Mouse (Mus musculus): ENCODE results near the gene 1700019D03Rik. TPM values are rescaled to one million over a fixed set of nuclear protein-coding genes. Genes with fewer than 3 reads are reported as not detected.

1700019D03Rik gene
- polyA plus RNA-seq (2015; fragmentation: Nextera tagmentation; extraction: Ambion mirVana) = 1.8 and 2.7 TPM in 2 replicates

DNA sequence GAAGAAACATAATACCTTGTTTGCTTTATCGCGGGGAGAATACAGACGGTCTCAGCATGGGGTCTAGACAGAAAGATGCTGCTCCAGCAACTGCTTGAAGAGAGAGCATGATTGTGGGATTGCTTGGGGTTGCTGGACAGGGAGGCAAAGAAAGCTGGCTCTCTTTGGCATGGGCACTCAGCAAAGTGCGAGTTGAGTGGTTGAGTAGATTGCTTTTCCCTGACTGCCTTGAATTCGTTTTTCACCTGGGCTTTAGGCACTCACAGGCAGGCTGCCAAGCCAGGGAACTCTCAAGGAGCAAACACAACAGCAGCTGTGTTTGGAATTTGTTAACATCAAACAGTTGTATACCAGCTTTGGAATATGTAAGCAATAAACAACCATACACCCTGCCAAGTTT lies at the start of gene 1700019D03Rik:
1700019D03Rik (minus strand) TSS at position 101 of the 400 bp plus-strand sequence.
- no peaks in the 10 kb centered on the region for H3K9me3 ChIP-seq
- no peak within 1 kb of the TSS for H3K4me2 ChIP-seq (replicated peaks)
- WGBS = 60% methylated on average over 5 of the region's 5 CpGs
- no peak within 1 kb of the TSS for H3K9ac ChIP-seq (replicated peaks)
- no peak for ATAC-seq (replicated peaks)
- peak within 1 kb of the TSS; percentile 79 for H3K27ac ChIP-seq (replicated peaks)
- no peaks in the 10 kb centered on the region for H3K27me3 ChIP-seq
- H3K4me3 ChIP-seq = no peak within 1 kb of the TSS
- no peaks in the 10 kb centered on the region for H3K36me3 ChIP-seq
- peaks cover 8% of the 10 kb centered on the region; the same call in 1 of the 2 replicates for H3K4me1 ChIP-seq

DNA sequence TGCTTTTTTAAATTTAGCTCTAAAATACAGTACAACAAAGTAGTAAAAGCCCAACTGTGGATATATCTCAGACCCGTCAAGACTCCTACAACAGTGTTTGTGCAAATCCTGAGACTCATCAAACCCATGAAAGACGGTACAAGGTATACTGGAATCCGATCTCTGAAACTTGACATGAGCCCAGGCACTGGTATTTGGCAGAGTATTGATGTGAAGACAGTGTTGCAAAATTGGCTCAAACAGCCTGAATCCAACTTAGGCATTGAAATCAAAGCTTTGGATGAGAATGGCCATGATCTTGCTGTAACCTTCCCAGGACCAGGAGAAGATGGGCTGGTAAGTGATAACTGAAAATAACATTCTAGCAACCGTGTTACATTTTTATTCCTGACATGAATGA lies 43.9 kb upstream of the 1700019D03Rik start:
- no peak overlapping the region for H3K4me2 ChIP-seq (replicated peaks)
- peaks cover 19% of the 10 kb centered on the region for H3K4me1 ChIP-seq
- 85% methylated on average over 4 of the region's 4 CpGs for WGBS
- H3K27me3 ChIP-seq = no peaks in the 10 kb centered on the region
- H3K9ac ChIP-seq (replicated peaks) = no peak overlapping the region
- no peak for ATAC-seq (replicated peaks)
- H3K36me3 ChIP-seq = no peaks in the 10 kb centered on the region
- no peak overlapping the region for H3K4me3 ChIP-seq
- H3K9me3 ChIP-seq = no peaks in the 10 kb centered on the region
- no peak overlapping the region for H3K27ac ChIP-seq (replicated peaks)

DNA sequence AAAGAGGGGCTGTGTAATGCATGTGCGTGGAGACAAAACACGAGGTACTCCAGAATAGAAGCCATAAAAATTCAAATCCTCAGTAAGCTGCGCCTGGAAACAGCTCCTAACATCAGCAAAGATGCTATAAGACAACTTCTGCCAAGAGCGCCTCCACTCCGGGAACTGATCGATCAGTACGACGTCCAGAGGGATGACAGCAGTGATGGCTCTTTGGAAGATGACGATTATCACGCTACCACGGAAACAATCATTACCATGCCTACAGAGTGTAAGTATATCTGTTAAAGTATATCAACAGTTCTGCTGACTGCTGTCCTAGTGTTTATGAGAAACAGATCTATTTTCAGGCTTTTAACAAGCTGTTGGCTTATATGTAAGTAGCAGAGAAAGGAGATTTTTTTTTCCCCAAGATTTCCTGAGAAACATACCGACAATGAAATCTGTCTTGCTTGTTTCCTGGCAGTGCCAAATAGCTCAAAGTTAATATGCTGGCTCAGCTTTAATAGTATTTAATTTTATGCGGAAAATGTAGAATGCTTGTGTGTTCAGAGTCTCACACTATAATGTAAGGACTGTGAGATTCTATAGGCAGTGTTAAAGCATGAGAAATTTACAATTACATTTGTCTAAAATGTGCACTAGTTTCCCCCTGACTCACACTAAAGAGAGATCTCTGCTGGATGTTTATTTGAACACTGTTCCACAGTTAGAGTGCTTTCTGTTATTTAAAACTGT lies 42.1 kb upstream of the 1700019D03Rik start:
- ATAC-seq (replicated peaks) = peak; percentile 90
- no peak overlapping the region for H3K9ac ChIP-seq (replicated peaks)
- H3K4me2 ChIP-seq (replicated peaks) = peak overlapping the region; percentile 31
- H3K4me3 ChIP-seq = no peak overlapping the region
- no peaks in the 10 kb centered on the region for H3K27me3 ChIP-seq
- no peaks in the 10 kb centered on the region for H3K36me3 ChIP-seq
- H3K9me3 ChIP-seq = no peaks in the 10 kb centered on the region
- peaks cover 19% of the 10 kb centered on the region for H3K4me1 ChIP-seq
- 40% methylated on average over 13 of the region's 13 CpGs for WGBS
- H3K27ac ChIP-seq (replicated peaks) = peak overlapping the region; percentile 54

DNA sequence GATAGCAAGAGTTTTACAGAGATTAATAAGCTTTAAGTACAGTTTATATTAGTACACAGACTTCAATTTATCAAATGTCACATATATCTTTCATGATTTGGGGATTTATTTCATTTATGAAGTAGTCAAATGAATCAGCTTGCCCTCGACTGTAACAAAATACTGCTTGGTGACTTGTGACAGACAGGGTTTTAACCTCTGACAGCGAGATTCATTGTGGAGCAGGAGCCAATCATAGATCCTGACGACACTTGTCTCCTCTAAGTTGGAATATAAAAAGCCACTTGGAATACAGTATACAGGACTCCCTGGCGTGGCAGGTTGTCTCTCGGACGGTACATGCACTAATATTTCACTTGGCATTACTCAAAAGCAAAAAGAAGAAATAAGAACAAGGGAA lies 41.4 kb upstream of the 1700019D03Rik start, which contains the start of gene Mstn:
Mstn (plus strand) TSS at position 301 of the 400 bp plus-strand sequence.
- H3K9me3 ChIP-seq = no peaks in the 10 kb centered on the region
- ATAC-seq (replicated peaks) = no peak
- H3K36me3 ChIP-seq = no peaks in the 10 kb centered on the region
- H3K27ac ChIP-seq (replicated peaks) = peak within 1 kb of the TSS; percentile 54
- no peak within 1 kb of the TSS for H3K9ac ChIP-seq (replicated peaks)
- peak within 1 kb of the TSS; percentile 31 for H3K4me2 ChIP-seq (replicated peaks)
- H3K4me1 ChIP-seq = peaks cover 19% of the 10 kb centered on the region
- H3K27me3 ChIP-seq = no peaks in the 10 kb centered on the region
- no peak within 1 kb of the TSS for H3K4me3 ChIP-seq
- WGBS = 49% methylated on average over 6 of the region's 6 CpGs

DNA sequence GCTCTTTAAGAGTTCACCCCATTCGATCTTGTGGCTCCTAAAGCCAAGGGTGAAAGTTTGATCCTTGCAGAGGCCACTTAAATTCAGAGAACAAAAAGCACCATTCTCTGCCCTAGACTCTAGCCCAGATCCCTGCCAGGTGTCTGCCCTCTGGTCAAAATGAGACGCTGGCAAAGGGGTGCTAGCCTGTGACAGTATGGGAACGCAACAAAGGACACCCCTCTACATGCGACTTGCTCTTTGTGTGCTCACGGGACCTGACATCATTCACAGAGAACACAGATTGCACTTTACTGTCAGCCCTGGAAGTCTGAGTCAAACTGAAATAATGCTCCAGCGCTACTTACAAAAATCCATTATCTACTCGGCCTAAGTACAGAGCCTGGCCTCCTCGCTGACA lies 40.5 kb upstream of the 1700019D03Rik start:
- no peaks in the 10 kb centered on the region for H3K9me3 ChIP-seq
- H3K27ac ChIP-seq (replicated peaks) = no peak overlapping the region
- H3K4me2 ChIP-seq (replicated peaks) = no peak overlapping the region
- H3K27me3 ChIP-seq = no peaks in the 10 kb centered on the region
- peaks cover 19% of the 10 kb centered on the region for H3K4me1 ChIP-seq
- no peaks in the 10 kb centered on the region for H3K36me3 ChIP-seq
- WGBS = 19% methylated on average over 8 of the region's 8 CpGs
- no peak overlapping the region for H3K4me3 ChIP-seq
- H3K9ac ChIP-seq (replicated peaks) = no peak overlapping the region
- ATAC-seq (replicated peaks) = peak; percentile 23; the same call in 1 of the 2 replicates

DNA sequence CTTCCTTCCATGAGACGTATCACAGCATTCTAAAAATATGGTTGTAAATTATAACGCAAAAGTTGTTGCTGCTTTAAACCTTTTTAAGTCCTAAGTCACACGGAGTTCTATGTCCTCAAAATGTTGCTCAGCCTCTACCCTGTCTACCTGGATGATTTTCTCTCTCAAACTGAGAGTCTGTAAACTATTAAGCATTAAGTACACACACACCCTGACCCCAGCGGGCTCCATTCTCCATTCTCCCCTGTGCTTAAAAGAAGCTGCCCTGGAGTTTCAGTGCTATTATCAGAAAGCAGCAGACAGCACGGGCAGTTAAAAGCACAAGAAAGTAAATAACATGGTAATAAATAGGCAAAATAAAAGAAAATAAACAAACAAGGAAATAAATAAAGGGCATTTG lies 39.1 kb upstream of the 1700019D03Rik start:
- no peak for ATAC-seq (replicated peaks)
- Histone ChIP-seq H3K36me3 (no peaks in the 10 kb centered on the region), H3K27me3 (no peaks in the 10 kb centered on the region), H3K9ac (replicated peaks) (no peak overlapping the region), H3K4me2 (replicated peaks) (no peak overlapping the region), H3K4me1 (peaks cover 19% of the 10 kb centered on the region), H3K27ac (replicated peaks) (no peak overlapping the region), H3K9me3 (no peaks in the 10 kb centered on the region), H3K4me3 (no peak overlapping the region)
- 75% methylated on average over 5 of the region's 5 CpGs for WGBS

DNA sequence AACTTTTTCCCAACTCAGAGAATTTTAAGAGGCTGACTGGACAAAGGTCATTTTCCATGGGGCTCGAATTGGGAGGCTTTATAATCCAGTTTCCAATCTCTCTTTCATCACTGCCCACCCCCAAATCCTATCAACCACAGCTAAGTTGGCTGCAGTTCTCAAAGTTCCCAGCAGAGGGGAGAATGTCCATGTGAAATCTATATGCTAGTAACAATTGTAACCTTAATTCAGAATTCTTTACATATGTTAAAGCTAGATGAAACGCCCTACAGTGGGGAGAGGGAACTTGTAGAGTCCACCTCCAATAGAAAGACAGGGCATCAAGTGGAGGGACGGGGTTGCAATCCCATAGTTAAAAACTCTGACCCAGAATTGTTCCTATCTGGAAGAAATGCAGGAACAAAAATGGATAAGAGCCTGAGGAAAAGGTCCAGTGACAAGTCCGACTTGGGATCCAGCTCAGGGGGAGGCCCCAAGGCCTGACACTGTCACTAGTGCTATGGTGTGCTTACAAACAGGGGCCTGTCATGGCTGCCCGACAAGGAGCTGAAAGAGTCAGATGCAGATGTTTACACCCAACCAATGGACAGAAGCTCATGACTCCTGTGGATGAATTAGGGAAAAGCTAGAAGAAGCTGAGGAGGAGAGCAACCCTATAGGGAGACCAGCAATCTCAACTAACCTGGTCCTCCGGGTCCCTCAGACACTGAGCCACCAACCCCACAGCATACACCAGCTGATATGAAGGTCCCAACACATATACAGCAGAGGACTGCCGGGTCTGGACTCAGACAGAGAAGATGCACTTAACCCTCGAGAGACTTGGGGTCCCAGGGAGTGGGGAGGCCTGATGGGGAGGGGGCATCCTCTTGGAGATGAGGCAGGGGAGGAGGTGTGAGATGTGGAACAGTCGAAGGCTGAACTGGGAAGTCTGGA lies 33.4 kb upstream of the 1700019D03Rik start:
- H3K27me3 ChIP-seq = no peaks in the 10 kb centered on the region
- no peak overlapping the region for H3K4me3 ChIP-seq
- H3K36me3 ChIP-seq = no peaks in the 10 kb centered on the region
- ATAC-seq (replicated peaks) = peak; percentile 88
- H3K4me2 ChIP-seq (replicated peaks) = no peak overlapping the region
- H3K4me1 ChIP-seq = no peaks in the 10 kb centered on the region
- WGBS = 51% methylated on average over 9 of the region's 9 CpGs
- no peak overlapping the region; the same call in 1 of the 2 replicates for H3K9ac ChIP-seq (replicated peaks)
- H3K27ac ChIP-seq (replicated peaks) = no peak overlapping the region
- no peaks in the 10 kb centered on the region for H3K9me3 ChIP-seq

DNA sequence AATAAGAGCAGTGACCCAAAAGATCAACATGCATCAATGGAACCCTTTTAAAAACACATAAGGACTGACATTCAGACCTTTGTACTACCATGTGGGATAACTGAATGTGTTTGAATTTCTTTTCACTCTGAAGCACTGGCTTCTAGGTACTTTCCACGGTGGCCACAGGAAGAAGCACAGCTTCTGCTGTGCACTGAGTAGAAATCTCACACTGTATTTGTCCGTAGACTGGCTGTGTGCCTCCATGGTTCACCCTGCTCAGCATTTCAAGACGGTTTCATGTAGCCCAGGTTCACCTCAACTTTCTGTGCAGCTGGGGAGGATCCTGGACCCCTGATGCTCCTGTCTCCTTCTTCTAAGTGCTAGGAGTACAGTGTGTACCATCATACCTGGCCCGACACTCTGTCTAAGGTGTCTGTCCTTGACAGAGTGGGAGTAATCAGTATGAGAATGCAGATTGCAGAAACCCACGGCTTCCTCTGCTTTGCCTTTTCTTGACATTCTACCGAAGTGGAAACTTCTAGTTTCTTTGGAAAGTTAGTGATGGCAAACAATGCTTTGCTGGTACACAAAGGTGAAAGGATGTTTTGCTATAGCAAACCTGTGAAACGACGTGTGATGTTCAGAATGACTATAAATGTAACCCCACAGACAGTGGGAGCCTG lies 29.9 kb upstream of the 1700019D03Rik start:
- Histone ChIP-seq H3K27me3 (no peaks in the 10 kb centered on the region), H3K4me3 (no peak overlapping the region), H3K4me1 (no peaks in the 10 kb centered on the region), H3K9me3 (no peaks in the 10 kb centered on the region), H3K36me3 (no peaks in the 10 kb centered on the region), H3K27ac (replicated peaks) (no peak overlapping the region), H3K4me2 (replicated peaks) (no peak overlapping the region), H3K9ac (replicated peaks) (no peak overlapping the region)
- ATAC-seq (replicated peaks) = no peak
- WGBS = 85% methylated on average over 8 of the region's 8 CpGs

DNA sequence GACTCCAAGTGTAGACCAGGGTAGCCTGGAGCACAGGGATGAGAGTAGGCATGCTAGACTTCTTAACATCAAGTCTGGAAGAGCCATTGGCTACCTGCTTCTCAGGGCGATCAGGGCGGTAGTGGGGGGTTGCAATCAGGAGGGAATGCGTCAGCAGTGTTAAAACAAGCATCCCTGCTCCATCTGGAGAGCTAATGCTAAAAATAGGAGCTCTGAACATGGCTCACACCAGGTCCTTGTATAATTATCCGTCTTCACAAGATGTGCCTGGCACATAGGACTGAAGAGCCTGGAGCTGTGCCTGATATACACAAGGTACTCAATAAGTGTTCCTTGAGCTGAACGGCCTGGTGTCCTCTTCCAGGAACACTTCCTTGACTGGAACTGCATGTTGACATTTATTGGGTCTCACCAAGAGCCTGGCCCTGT lies 17.5 kb upstream of the 1700019D03Rik start:
- Histone ChIP-seq H3K27ac (replicated peaks) (no peak overlapping the region), H3K9me3 (no peaks in the 10 kb centered on the region), H3K9ac (replicated peaks) (no peak overlapping the region), H3K36me3 (no peaks in the 10 kb centered on the region), H3K4me3 (no peak overlapping the region), H3K27me3 (no peaks in the 10 kb centered on the region), H3K4me1 (no peaks in the 10 kb centered on the region), H3K4me2 (replicated peaks) (no peak overlapping the region)
- ATAC-seq (replicated peaks) = no peak
- 84% methylated on average over 5 of the region's 5 CpGs for WGBS

DNA sequence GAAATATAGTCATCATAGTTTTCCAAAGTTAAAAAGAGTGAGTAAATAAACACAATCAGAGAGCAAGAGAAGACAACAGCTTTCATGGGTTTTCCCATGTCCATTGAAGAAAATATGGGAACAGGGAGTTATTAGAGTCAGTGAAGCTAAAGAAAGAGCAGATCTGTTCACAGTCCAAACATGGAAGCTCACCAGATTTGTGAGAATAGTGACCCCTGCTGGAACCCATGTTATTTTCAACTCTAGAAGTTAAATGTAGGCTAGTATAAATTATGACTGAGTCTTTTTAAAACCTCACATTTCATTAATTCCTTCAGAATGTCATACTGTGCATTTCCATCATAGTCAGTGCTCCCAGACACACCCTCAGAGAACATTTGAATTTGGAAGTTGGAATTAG lies 12.6 kb upstream of the 1700019D03Rik start:
- H3K4me3 ChIP-seq = no peak overlapping the region
- no peaks in the 10 kb centered on the region for H3K4me1 ChIP-seq
- no peaks in the 10 kb centered on the region for H3K36me3 ChIP-seq
- H3K9ac ChIP-seq (replicated peaks) = no peak overlapping the region
- H3K27ac ChIP-seq (replicated peaks) = no peak overlapping the region
- no peaks in the 10 kb centered on the region for H3K27me3 ChIP-seq
- no peak overlapping the region for H3K4me2 ChIP-seq (replicated peaks)
- H3K9me3 ChIP-seq = no peaks in the 10 kb centered on the region
- ATAC-seq (replicated peaks) = 0 out of 2 replicates have a peak, but pooled peaks have one; percentile 58

DNA sequence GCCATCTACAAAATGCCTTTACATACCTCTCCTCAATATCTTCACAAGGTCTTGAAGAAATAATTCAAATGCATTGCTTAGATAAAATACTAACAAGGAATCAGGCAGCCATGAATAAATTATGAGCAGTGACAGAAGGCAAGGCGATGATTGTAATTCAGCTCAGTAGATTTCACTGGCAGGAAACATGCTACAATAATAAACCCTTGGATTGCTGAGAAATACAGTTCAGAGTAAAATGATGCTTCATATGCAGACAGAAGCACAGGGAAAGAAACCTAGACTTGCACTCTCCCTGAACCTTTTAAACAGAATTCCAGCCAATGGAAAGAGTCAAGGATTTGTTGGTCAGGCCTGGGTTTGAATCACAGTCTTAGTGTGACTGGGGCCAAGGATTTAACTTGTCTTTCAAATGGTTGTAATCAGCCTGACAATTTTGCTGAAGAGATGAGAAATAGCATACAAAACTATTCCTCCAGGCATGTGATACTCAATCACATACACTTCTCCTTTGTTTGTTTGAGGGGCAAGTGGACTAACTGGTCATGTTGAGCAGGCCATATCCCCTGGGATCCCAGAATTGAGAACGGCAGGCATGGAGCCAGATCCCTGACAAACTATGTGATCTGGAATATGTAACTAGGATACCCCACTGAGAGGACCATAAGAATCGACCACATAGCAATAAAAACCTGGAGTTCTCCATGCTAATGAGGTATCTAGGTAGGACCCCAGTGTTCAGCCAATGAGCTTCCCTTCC lies 1.1 kb downstream of the 1700019D03Rik start:
- Histone ChIP-seq H3K36me3 (no peaks in the 10 kb centered on the region), H3K9ac (replicated peaks) (no peak overlapping the region), H3K9me3 (no peaks in the 10 kb centered on the region), H3K4me3 (no peak overlapping the region), H3K27me3 (no peaks in the 10 kb centered on the region), H3K4me2 (replicated peaks) (no peak overlapping the region), H3K4me1 (peaks cover 8% of the 10 kb centered on the region; the same call in 1 of the 2 replicates), H3K27ac (replicated peaks) (peak overlapping the region; percentile 79)
- ATAC-seq (replicated peaks) = peak; percentile 69
- WGBS = 66% methylated on average over 3 of the region's 3 CpGs

Data from forebrain, embryonic 15.5 days (tissue).